Mouse (Mus musculus): Measurements from ENCODE around the gene Tmem189. TPM values are rescaled to one million over a fixed set of nuclear protein-coding genes. Genes with fewer than 3 reads are reported as not detected.

Tmem189 gene
- polyA plus RNA-seq, 1 experiment: 288 TPM

DNA sequence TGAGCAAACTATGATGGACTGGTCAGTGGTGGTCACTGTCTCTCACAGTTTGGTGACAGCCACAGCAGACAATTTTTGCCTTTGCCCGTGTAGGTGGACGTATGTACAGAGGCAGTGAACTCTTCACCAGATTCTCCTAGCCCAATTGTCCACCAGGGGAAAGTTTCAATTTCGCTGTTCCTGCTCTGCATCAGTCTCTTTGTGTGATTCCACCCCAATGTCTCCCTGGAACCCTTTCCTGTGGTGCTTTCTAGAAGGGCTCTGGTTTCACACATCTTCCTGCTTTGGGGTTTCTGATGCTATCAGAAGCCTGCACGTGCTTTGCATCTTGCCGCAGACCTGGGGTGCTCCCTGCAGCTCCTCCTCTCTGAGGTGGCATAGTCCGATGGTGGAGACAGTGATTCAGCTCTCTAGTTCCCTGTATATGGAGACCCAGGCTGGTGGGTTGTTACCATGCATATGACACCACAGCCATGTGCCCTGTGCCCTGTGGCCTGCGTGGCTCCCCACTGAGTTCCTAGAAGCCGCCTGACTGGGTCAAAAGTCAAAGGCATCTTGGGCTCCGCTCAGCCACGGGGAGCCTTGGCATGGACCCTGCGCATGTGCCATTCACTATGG is 34.1 kb upstream of the Tmem189 start:
- Histone ChIP-seq H3K27ac (ENCODE audit: insufficient read depth, low read depth, low read length) (no peak overlapping the region), H3K36me3 (ENCODE audit: control insufficient read depth, insufficient read depth, low read length) (no peaks in the 10 kb centered on the region), H3K4me3 (ENCODE audit: insufficient read depth, low read depth, low read length) (no peak overlapping the region), H3K4me1 (ENCODE audit: control insufficient read depth, insufficient read depth, low read length) (no peaks in the 10 kb centered on the region; the same call in 1 of the 2 replicates), H3K27me3 (replicated peaks; ENCODE audit: control insufficient read depth, insufficient read depth, low read length) (no peaks in the 10 kb centered on the region)
- peak; percentile 78 for DNase-seq
- TF ChIP-seq POLR2A (IDR thresholded peaks at IDR 0.05; ENCODE audit: low read depth, low read length) (no peak), CTCF (conservative IDR thresholded peaks at IDR 0.05; ENCODE audit: insufficient read depth, insufficient read length, low read depth, low read length) (no peak)
- 70% methylated on average over 11 of the region's 11 CpGs for WGBS

GRCm38 (mm10) chr2:167722538-167722937 is 32.9 kb upstream of the Tmem189 start:
- DNase-seq: no peak
- TF ChIP-seq POLR2A (IDR thresholded peaks at IDR 0.05; ENCODE audit: low read depth, low read length) (no peak), CTCF (conservative IDR thresholded peaks at IDR 0.05; ENCODE audit: insufficient read depth, insufficient read length, low read depth, low read length) (no peak)
- WGBS: 79% methylated on average over 6 of the region's 6 CpGs
- Histone ChIP-seq H3K4me1 (ENCODE audit: control insufficient read depth, insufficient read depth, low read length) (no peaks in the 10 kb centered on the region; the same call in 1 of the 2 replicates), H3K36me3 (ENCODE audit: control insufficient read depth, insufficient read depth, low read length) (no peaks in the 10 kb centered on the region), H3K4me3 (ENCODE audit: insufficient read depth, low read depth, low read length) (no peak overlapping the region), H3K27ac (ENCODE audit: insufficient read depth, low read depth, low read length) (no peak overlapping the region), H3K27me3 (replicated peaks; ENCODE audit: control insufficient read depth, insufficient read depth, low read length) (no peaks in the 10 kb centered on the region)

DNA sequence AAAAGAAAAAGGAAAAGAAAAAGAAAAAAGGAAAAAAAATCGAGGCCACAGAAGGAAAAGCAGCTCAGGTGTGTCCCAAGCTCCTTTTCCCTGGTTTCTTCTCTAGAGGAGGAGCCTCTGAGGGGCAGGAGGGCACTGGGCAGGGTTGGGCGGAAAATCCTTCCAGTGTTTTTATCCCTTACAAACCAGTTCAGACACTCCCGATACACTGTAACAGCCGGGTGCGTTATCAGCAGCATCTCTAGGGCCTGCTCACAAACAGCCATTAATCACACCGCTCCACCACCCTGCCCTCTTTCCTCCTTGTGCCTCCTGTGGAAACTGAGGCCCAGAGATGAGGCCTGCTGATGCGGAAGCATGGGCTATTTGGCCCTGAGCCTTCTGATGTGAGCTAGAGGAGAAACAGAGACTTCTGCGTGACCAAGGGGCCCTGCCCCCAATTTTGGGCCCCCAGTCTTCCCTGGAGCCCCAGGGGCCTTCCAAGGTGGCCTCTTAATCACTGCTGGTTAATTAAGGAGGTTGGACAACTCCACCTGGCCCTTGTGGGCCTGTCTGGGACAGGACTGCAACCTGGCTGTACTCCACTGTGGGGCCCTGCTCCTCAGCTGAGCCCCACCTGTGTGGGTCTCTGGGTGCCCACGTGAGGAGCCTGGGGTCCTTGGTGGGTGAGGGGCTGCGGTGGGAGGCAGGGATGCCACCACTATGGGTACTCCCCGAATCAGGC is 31.7 kb upstream of the Tmem189 start:
- no peaks in the 10 kb centered on the region for H3K36me3 ChIP-seq (ENCODE audit: control insufficient read depth, insufficient read depth, low read length)
- no peak overlapping the region for H3K27ac ChIP-seq (ENCODE audit: insufficient read depth, low read depth, low read length)
- 76% methylated on average over 11 of the region's 11 CpGs for WGBS
- no peak for TF ChIP-seq POLR2A (IDR thresholded peaks at IDR 0.05; ENCODE audit: low read depth, low read length)
- TF ChIP-seq CTCF (conservative IDR thresholded peaks at IDR 0.05; ENCODE audit: insufficient read depth, insufficient read length, low read depth, low read length): no peak
- H3K27me3 ChIP-seq (replicated peaks; ENCODE audit: control insufficient read depth, insufficient read depth, low read length): no peaks in the 10 kb centered on the region
- DNase-seq: no peak
- no peaks in the 10 kb centered on the region; the same call in 1 of the 2 replicates for H3K4me1 ChIP-seq (ENCODE audit: control insufficient read depth, insufficient read depth, low read length)
- no peak overlapping the region for H3K4me3 ChIP-seq (ENCODE audit: insufficient read depth, low read depth, low read length)

- TF ChIP-seq CTCF (conservative IDR thresholded peaks at IDR 0.05; ENCODE audit: insufficient read depth, insufficient read length, low read depth, low read length) (no peak), POLR2A (IDR thresholded peaks at IDR 0.05; ENCODE audit: low read depth, low read length) (no peak)
- Histone ChIP-seq H3K27me3 (replicated peaks; ENCODE audit: control insufficient read depth, insufficient read depth, low read length) (no peaks in the 10 kb centered on the region), H3K4me3 (ENCODE audit: insufficient read depth, low read depth, low read length) (no peak overlapping the region), H3K4me1 (ENCODE audit: control insufficient read depth, insufficient read depth, low read length) (no peaks in the 10 kb centered on the region; the same call in 1 of the 2 replicates), H3K27ac (ENCODE audit: insufficient read depth, low read depth, low read length) (no peak overlapping the region), H3K36me3 (ENCODE audit: control insufficient read depth, insufficient read depth, low read length) (no peaks in the 10 kb centered on the region)
- WGBS: 91% methylated on average over 4 of the region's 4 CpGs
- no peak for DNase-seq
These were observed 29.9 kb upstream of the Tmem189 start for GRCm38 (mm10) chr2:167719520-167719919.

DNA sequence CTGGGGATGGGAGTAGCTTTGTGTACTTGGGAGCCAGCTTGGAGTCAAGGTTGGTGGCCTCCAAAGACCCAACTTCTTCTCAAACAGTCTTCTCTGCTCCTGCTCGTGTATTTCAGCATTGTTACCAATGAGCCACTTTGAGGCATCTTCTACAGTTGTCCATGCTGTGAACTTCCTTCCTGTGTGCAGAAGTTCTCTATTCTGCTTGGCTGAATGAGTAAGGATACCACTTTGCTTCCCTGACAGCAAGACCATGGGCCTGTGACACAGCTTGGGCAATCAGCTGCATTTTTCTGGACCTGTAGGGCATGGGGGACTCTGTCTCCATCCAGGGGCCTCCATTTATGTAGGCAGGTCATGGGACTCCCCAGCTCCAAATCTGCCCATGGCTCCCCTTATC is 27.6 kb upstream of the Tmem189 start:
- H3K27ac ChIP-seq (ENCODE audit: insufficient read depth, low read depth, low read length): no peak overlapping the region
- no peak overlapping the region for H3K4me3 ChIP-seq (ENCODE audit: insufficient read depth, low read depth, low read length)
- no peak for DNase-seq
- 74% methylated on average over 1 of the region's 1 CpGs for WGBS
- no peak for TF ChIP-seq CTCF (conservative IDR thresholded peaks at IDR 0.05; ENCODE audit: insufficient read depth, insufficient read length, low read depth, low read length)
- no peak for TF ChIP-seq POLR2A (IDR thresholded peaks at IDR 0.05; ENCODE audit: low read depth, low read length)
- H3K4me1 ChIP-seq (ENCODE audit: control insufficient read depth, insufficient read depth, low read length): peaks cover 13% of the 10 kb centered on the region
- H3K36me3 ChIP-seq (ENCODE audit: control insufficient read depth, insufficient read depth, low read length): no peaks in the 10 kb centered on the region
- H3K27me3 ChIP-seq (replicated peaks; ENCODE audit: control insufficient read depth, insufficient read depth, low read length): no peaks in the 10 kb centered on the region

DNA sequence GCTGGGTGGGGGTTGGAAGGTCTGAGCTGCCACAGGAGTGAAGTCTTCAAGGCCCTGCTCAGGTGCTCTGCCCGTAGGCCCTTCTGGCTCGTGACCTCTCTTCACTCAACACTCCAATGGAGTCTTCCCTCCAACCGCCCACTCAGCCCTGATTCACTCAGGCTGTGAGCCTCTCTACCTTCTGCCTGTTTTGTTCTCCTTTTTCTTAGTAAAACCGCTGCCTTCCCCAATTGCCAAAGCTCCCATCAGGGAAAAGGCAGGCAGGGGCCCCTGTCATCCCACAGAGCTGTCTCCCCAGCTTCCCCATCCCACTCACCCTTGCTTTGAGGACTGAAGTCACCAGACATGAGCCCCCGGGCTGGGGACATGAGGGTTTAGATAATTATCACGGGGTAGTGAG is 25.4 kb upstream of the Tmem189 start:
- H3K27ac ChIP-seq (ENCODE audit: insufficient read depth, low read depth, low read length): no peak overlapping the region
- no peak for DNase-seq
- H3K4me1 ChIP-seq (ENCODE audit: control insufficient read depth, insufficient read depth, low read length): peaks cover 13% of the 10 kb centered on the region
- no peaks in the 10 kb centered on the region for H3K36me3 ChIP-seq (ENCODE audit: control insufficient read depth, insufficient read depth, low read length)
- TF ChIP-seq POLR2A (IDR thresholded peaks at IDR 0.05; ENCODE audit: low read depth, low read length): no peak
- no peak for TF ChIP-seq CTCF (conservative IDR thresholded peaks at IDR 0.05; ENCODE audit: insufficient read depth, insufficient read length, low read depth, low read length)
- no peaks in the 10 kb centered on the region for H3K27me3 ChIP-seq (replicated peaks; ENCODE audit: control insufficient read depth, insufficient read depth, low read length)
- no peak overlapping the region for H3K4me3 ChIP-seq (ENCODE audit: insufficient read depth, low read depth, low read length)
- 75% methylated on average over 6 of the region's 6 CpGs for WGBS

DNA sequence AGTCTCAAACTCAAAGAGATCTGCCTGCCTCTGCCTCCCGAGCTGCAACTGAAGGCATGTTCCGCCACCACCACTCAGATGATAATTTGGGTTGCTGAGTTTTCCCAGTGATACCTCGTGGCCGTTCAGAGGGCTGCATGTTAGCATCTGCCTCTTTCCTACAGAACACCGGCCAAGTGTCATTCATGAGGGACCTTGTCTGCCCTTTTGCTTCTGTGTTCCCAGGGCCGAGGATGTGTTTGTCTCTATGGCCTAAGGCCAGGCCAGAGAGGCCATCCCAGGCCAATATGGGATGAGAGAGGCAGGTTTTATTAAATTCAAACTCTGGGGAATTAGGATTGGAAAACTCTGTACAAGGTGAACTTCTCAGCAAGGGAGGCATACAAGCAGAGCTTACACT is 24.7 kb upstream of the Tmem189 start:
- no peak overlapping the region for H3K4me3 ChIP-seq (ENCODE audit: insufficient read depth, low read depth, low read length)
- H3K27ac ChIP-seq (ENCODE audit: insufficient read depth, low read depth, low read length): no peak overlapping the region
- peak; percentile 40 for DNase-seq
- TF ChIP-seq CTCF (conservative IDR thresholded peaks at IDR 0.05; ENCODE audit: insufficient read depth, insufficient read length, low read depth, low read length): no peak
- TF ChIP-seq POLR2A (IDR thresholded peaks at IDR 0.05; ENCODE audit: low read depth, low read length): no peak
- H3K27me3 ChIP-seq (replicated peaks; ENCODE audit: control insufficient read depth, insufficient read depth, low read length): no peaks in the 10 kb centered on the region
- 80% methylated on average over 6 of the region's 6 CpGs for WGBS
- H3K4me1 ChIP-seq (ENCODE audit: control insufficient read depth, insufficient read depth, low read length): peaks cover 13% of the 10 kb centered on the region
- no peaks in the 10 kb centered on the region for H3K36me3 ChIP-seq (ENCODE audit: control insufficient read depth, insufficient read depth, low read length)

Data from kidney, adult 2 months (tissue).